Mouse (Mus musculus): ENCODE measurements around the gene Pum2.

- TF ChIP-seq CTCF (IDR thresholded peaks at IDR 0.05 in 2 of 3, conservative IDR thresholded peaks at IDR 0.05 in 1 of 3; ENCODE audit: control insufficient read depth in 1 of 3, insufficient read depth in 1 of 3, low read depth in 2 of 3, low read length in 3 of 3, poor library complexity in 1 of 3, severe bottlenecking in 1 of 3) (no peak), MAX (IDR thresholded peaks at IDR 0.05; ENCODE audit: low read length) (no peak), POLR2A (IDR thresholded peaks at IDR 0.05; ENCODE audit: control insufficient read depth in 1 of 2, insufficient read depth in 1 of 2, low read depth in 1 of 2, low read length in 2 of 2, poor library complexity in 1 of 2) (no peak; a peak in 1 of 4 replicates), GATA1 (IDR thresholded peaks at IDR 0.05; ENCODE audit: low read depth, low read length) (no peak), KAT2A (conservative IDR thresholded peaks at IDR 0.05; ENCODE audit: low read depth, low read length) (no peak), USF1 (IDR thresholded peaks at IDR 0.05; ENCODE audit: low read depth, low read length) (no peak), EP300 (IDR thresholded peaks at IDR 0.05; ENCODE audit: low read depth in 1 of 2, low read length in 2 of 2) (no peak)
Observed at GRCm38 (mm10) chr12:8673121-8673973, 587 bp upstream of the Pum2 start.

Measured in MEL (cell line).